Mouse (Mus musculus): ENCODE measurements around the gene Ak5.

- TF ChIP-seq CTCF (conservative IDR thresholded peaks at IDR 0.05 in 1 of 2, IDR thresholded peaks at IDR 0.05 in 1 of 2; ENCODE audit: low read depth in 2 of 2, low read length in 2 of 2) (no peak), ZKSCAN1 (IDR thresholded peaks at IDR 0.05; ENCODE audit: borderline replicate concordance, low read depth, low read length) (no peak), E2F4 (IDR thresholded peaks at IDR 0.05; ENCODE audit: insufficient replicate concordance, low read depth, low read length) (no peak), EP300 (IDR thresholded peaks at IDR 0.05; ENCODE audit: low read length) (no peak), USF2 (conservative IDR thresholded peaks at IDR 0.05; ENCODE audit: low read depth, low read length) (no peak), MYC (IDR thresholded peaks at IDR 0.05; ENCODE audit: low read depth, low read length) (no peak), POLR2A (IDR thresholded peaks at IDR 0.05; ENCODE audit: low read depth, low read length) (no peak), ZNF384 (IDR thresholded peaks at IDR 0.05; ENCODE audit: low read depth, low read length) (no peak), NELFE (IDR thresholded peaks at IDR 0.05; ENCODE audit: low read depth, low read length) (no peak), CHD1 (IDR thresholded peaks at IDR 0.05; ENCODE audit: low read depth, low read length) (no peak), NRF1 (IDR thresholded peaks at IDR 0.05; ENCODE audit: low read depth, low read length) (no peak), SMC3 (IDR thresholded peaks at IDR 0.05; ENCODE audit: low read depth, low read length) (no peak), USF1 (IDR thresholded peaks at IDR 0.05; ENCODE audit: low read depth, low read length) (no peak), SIN3A (IDR thresholded peaks at IDR 0.05; ENCODE audit: low read length) (no peak)
Observed at GRCm38 (mm10) chr3:152523315-152523638, 144.9 kb downstream of the Ak5 start.

All from CH12.LX (cell line).